In the genomic region with DNA sequence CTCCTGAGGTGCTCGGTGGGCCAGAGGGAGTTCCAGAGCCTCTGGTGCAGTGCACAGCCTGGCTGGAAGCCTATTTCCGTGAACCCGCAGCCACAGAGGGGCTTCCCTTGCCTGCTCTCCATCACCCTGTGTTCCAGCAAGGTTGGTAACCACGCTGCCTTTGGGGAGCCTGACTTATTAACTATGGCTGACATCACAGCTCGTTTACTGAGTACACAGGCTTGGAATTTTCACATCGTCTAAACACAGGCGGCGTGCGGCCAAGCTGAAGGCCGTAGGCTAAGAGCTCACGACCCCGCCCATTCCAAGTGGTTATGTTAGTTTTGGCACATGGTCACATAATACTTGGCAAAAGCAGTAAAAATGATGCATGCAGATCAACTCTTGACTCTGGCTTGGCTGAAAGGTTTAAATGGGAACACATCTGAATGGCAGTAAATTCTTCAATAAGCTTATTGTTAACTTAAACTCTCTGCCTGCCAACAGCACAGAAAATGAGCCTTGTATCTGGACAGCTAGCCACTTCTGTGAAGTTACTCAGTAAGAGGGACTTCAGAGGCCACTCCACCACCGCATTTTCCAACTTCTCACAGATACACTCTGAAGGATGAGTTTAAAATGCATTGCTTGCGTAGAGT, we compare ENCODE assay signal across 8 mouse cellular contexts.
DNase-seq lines count a peak whose midpoint lies in the region; ATAC-seq lines count a peak whose summit lies in the region.

No protein-coding gene starts in this region.

- ATAC-seq in kidney, embryonic 15.5 days (replicated peaks; ENCODE audit: low FRiP score): peak; percentile 73
- ATAC-seq in granulocyte monocyte progenitor cell, adult 5-6 weeks (replicated peaks; ENCODE audit: poor library complexity, severe bottlenecking): no peak

- H3K9me3 ChIP-seq in kidney, embryonic 15.5 days (replicated peaks): no peaks in the 10 kb centered on the region

- H3K4me1 ChIP-seq in kidney, embryonic 15.5 days: peaks cover 38% of the 10 kb centered on the region

- no peaks in the 10 kb centered on the region for H3K36me3 ChIP-seq in kidney, embryonic 15.5 days

- WGBS in kidney, embryonic 15.5 days: 28% methylated on average over 14 of the region's 14 CpGs

- no peak overlapping the region for H3K4me2 ChIP-seq in kidney, embryonic 15.5 days

- peak; percentile 89 for DNase-seq in Muller cell, postnatal 12 days (ENCODE audit: inconsistent ontology term)
- DNase-seq in adrenal gland, postnatal 25 days: peak; percentile 74
- peak; percentile 81 to 86 for DNase-seq in heart, adult 9 months (ENCODE audit: low spot score in 2 of 2)
- DNase-seq in mesoderm, embryonic 11.5 days (ENCODE audit: low read depth, low spot score): peak; percentile 46
- no peak for DNase-seq in right cerebral cortex, postnatal 10 days (ENCODE audit: low spot score in 2 of 2)
- DNase-seq in spleen, postnatal 4 days (ENCODE audit: low spot score in 2 of 2): no peak

- H3K27ac ChIP-seq in kidney, embryonic 15.5 days: 0 out of 2 replicates have a peak overlapping the region, but pooled peaks have one; percentile 23

- H3K27me3 ChIP-seq in kidney, embryonic 15.5 days: no peaks in the 10 kb centered on the region; the same call in none of the 2 replicates

- no peak overlapping the region for H3K4me3 ChIP-seq in kidney, embryonic 15.5 days (replicated peaks)

- H3K9ac ChIP-seq in kidney, embryonic 15.5 days: no peak overlapping the region

Comparison
In these comparisons a context has a peak if more than half of its experiments do, and no peak if none do; other contexts are left out.
1. DNase-seq: peak in Muller cell, postnatal 12 days (single experiment), adrenal gland, postnatal 25 days (single experiment), heart, adult 9 months (2 of 2) and mesoderm, embryonic 11.5 days (single experiment); none in right cerebral cortex, postnatal 10 days (0 of 2) and spleen, postnatal 4 days (0 of 2).